Mouse (Mus musculus) ES-Bruce4 (cell line): ENCODE data around the gene Itga8.
A peak's percentile ranks its signal among the peaks of the same experiment; 100 is the strongest.

ENCODE experiments used
- CTCF ChIP-seq: IDR thresholded peaks from one replicate; pipeline ENCODE4 v1.8.1; 2011; ENCODE audit warnings: low read depth, low read length
- EP300 ChIP-seq: IDR thresholded peaks from 2 replicates; pipeline ENCODE4 v1.6.1; 2011; ENCODE audit warnings: low read depth, low read length; ENCODE audit not compliant: insufficient read depth

DNA sequence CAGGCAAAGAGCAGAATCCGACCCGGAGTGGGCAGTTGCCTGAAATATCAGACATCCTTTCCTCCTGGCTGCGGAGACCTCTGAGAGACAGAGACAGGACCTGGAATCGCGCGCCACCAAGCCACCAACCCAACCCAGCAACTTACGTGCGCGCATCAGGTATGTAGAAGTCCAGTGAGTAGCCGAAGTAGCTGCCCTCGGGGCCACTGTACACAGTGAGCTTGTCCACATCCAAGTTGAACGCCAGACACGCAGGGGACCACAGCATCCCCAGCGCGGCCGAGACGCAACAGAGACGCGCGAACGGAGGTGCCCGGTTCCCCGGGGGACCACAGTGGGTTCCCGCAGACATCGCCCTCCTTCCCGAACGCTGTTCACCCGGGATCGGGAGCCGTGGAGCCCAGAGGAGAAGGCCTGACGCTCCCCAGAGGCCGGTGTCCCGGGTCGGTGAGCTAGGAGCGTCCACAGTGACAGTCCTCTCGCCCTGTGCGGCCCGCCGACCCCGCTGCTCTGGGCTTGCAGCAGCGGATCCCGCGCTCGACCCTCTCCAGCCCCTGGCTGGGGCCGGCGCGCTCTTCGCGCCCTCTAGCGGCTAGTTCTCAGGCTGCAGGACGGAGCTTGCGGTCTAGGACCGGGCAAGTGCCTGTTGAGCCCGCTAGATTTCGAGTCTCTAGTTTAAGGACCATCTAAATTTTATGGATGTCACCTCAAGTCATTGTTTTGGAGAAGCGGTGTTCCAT, at the start of gene Itga8:
- TF ChIP-seq CTCF (peak; percentile 88), EP300 (no peak)
